Mouse (Mus musculus): ENCODE results near the gene Mrps18a.

Gene Mrps18a

DNA sequence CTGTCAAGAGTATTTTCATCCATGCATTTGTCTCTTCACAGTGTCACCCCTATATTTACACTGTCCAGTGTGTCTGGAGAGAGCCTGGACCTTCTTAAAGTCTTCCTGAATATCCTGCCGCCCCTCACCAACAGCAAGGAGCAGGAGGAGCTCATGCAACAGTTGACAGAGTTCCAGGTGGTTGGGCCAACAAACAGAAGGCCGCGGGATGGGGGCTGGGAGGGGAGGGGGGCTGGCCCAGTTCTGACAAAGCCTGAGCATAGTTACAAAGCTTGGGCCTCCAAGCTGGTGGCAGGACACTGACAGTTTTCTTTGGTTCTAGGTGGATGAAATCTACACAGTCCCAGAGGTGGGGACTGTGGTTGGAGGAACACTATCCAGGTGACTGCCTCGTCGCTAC, 55.5 kb downstream of the Mrps18a start:
- in situ Hi-C loops (cut with MboI; ENCODE audit: unreplicated experiment in 2 of 2), result loop anchor here in 1 of 2 experiments (5.0 kb wide), 1 partner anchor 434 kb away; the partner anchor contains the start of gene 1600014C23Rik

DNA sequence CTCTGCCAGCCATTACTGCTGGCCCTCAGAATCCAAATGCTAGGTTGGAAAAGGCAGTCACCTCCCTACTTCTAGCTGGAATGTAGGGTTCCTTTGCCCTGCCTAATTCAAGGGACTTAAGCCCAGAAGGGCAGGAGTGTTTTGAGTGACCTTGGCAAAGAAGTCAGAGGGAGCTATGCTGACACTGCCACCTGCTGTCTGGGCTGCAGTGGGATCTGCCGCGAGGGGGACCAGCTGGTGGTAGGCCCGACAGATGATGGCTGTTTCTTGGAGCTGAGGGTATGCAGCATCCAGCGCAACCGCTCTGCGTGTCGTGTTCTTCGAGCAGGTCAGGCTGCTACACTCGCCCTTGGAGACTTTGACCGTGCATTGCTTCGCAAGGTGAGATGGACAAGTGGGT, 56.2 kb downstream of the Mrps18a start:
- in situ Hi-C loops (cut with MboI; ENCODE audit: unreplicated experiment in 2 of 2), result loop anchor here in 1 of 2 experiments (5.0 kb wide), 1 partner anchor 435 kb away; the partner anchor contains the start of gene 1600014C23Rik

DNA sequence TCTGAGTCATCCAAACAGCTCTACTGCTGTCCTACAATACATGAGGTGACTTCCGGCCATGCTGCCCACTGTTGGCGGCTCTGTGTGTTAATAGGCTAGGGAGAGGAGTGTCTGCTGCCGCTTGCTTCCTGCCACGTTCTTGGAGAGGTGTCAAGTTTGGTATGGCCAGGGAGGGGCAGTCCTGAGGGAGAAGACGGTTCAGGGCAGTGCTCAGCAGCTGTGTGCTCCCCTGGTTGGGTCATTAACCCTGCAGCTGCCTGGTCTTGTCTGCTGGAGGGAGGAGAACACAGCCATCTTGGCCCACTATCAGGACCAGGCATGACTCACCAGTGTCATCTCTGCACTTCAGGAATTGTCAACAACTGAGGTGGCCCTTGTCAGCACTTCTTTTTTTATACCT, 57.5 kb downstream of the Mrps18a start:
- in situ Hi-C loops (cut with MboI; ENCODE audit: unreplicated experiment in 2 of 2), result loop anchor here in 1 of 2 experiments (5.0 kb wide), 1 partner anchor 436 kb away; the partner anchor contains the start of gene 1600014C23Rik

DNA sequence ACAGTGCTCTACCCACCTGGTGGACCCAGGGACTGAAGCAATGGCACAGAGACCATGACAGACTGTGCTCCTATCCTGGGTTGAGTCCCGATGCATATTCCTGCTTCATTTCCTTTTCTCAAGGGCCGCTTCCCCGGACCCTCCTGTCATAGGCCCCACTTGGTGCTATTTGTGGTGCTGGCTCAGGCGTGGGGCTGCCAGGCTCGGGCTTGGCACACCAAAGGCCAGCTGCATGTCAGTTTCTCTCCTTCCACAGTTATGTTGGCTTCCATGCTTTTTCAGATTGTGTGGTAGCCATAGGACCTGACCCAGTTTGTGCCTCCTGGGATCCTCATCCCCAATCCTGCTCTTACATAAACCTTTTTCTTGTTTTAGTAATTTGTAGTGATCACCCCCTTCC, 58.0 kb downstream of the Mrps18a start:
- in situ Hi-C loops (cut with MboI; ENCODE audit: unreplicated experiment in 2 of 2), result loop anchor here in 1 of 2 experiments (5.0 kb wide), 1 partner anchor 436 kb away; the partner anchor contains the start of gene 1600014C23Rik

DNA sequence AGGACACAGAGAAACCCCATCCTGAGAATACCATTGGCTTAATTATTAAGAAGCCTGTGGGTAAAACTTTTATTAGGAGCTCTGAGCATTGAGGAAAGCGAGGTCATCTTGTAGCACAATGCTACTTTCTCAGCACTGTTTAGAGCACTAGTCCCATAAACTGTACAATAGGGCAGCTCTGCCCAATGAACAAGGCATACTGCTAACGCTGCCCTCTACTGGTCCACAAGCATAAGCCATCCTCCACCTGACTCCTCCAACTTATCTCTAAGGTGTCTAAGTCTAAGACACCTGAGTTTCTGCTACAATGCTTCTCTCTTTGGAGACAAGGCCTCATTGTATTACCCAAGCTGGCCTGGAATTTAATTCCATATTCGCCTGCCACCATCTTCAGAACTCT, 59.8 kb downstream of the Mrps18a start:
- in situ Hi-C loops (cut with MboI; ENCODE audit: unreplicated experiment in 2 of 2), result no loop called here
